Mouse (Mus musculus): ENCODE data around the gene B230217C12Rik.

Gene B230217C12Rik

DNA sequence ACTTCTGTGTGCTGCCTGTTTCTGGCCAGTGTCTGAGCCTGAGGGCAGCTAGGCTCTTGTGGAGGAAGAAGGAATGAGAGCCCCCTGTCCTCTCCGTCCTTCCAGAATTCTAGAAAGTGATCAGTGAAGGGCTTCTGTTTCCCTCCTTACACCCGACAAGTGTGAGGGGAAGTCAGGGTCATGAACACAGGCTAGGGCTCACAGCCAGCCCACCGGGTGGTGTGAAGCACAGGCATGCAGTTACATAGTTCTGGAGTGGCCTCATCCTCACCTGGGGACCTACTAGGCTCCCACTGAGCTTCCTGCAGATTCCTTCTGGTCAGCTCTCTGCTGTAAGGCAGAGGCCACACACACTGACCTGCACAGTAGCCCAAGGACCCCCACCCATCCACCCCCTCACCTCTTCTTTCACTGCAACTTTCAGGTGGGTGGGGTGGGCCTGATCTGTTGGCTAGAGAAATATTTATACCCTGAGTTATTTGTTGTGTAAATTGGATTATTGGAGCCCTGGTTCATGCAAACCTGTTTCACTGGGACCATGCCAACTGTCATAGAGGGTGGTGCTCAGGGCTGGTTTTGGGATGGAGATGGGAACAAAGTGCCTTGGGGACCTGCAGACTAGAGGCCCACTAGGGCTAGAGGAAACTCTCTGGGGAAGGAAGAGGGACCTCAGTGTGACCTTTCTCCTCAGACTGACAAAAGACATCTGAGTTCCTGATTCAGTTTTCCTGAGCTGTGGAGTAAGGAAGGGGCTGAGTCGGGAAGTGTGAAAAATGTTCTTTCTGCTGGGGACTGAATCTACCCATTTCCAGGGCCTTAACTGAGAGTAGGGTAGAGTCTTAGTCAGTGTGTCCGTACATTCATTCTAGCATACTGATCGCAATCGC lies 31.1 kb upstream of the B230217C12Rik start:
- DNase-seq = no peak

GRCm38 (mm10) chr11:97810356-97810755 lies 30.2 kb upstream of the B230217C12Rik start:
- DNase-seq = peak; percentile 62 to 82

DNA sequence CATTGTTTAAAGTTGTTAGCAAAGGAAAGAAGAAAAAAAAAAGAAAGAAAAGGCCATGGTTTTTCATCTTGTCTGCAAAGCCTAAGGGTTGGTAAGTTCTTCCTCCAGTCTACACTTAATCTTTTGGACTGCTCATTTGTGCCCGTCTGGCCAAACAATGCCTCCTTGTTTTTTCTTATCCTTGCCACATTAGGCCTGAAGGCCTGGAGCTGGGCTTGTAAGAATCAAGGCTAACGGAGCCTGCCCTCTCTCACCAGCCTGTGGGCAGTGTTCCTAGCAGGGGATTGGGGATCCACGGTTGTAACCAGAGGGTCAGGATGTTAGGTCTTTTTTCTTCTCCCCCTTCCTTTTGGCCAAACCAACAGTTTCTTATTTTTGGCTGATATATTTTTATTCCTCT lies 29.6 kb upstream of the B230217C12Rik start:
- DNase-seq = no peak

- DNase-seq = no peak
Measured at GRCm38 (mm10) chr11:97811569-97812362, 28.8 kb upstream of the B230217C12Rik start.

- DNase-seq = no peak
Measured at GRCm38 (mm10) chr11:97812491-97812921, 28.1 kb upstream of the B230217C12Rik start.

DNA sequence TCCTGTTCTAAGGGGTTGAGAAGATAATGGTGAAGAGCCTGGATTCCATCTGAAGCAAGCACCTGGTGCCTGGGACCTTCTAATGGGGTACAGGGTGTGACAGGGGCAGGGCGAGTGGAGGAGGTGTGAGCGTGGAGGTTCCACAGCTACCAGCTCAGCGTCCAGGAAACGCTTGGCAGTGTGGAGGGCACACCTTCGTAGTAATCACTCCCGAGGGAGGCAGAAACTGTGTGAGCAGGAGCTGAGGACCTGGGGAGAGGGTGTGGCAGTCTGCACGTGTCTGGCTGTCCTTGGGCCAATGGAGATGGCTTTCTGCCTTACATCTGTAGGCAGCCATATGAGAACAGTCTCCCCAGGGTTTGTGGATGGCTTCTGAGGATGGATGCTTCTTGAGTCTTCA lies 27.5 kb upstream of the B230217C12Rik start:
- DNase-seq = peak in 1 of 2 experiments; percentile 32

DNA sequence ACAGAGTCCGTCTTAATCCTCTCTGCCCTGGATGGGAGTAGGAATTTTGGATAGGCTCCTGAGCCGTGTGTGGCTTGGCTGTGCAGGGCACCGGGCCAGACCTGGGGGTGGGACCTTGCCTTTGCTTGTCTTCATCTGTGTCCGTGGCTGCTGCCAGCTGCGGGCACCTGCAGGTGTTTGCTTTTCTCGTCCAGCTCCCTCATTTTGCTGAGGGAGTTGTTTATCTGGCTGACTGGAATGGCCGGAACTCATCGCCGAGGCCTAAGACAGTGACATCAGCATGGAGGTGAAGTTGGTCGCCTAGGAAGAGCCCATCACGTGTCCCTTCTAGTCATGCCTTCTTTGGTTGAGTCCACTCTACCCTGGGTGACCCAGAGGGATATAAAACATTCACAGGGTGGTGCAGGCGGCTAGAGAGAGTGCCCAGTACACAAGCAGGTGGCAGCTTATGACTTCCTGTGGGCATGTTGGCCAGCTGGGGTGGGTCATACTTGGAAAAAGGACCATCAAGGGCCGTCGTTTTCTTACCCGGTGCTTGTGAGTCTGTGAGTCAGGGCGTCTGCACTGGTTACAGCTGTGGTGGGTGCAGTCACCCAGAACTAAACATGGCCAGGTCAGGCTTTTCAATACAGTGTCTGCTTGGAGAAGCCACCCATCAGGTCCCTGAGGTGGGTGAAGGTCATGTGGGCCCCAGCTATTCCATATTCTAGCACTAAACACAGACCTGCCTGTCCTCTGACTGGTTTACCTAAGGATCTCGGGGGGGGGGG lies 26.6 kb upstream of the B230217C12Rik start:
- peak in 1 of 2 experiments; percentile 50 for DNase-seq

DNA sequence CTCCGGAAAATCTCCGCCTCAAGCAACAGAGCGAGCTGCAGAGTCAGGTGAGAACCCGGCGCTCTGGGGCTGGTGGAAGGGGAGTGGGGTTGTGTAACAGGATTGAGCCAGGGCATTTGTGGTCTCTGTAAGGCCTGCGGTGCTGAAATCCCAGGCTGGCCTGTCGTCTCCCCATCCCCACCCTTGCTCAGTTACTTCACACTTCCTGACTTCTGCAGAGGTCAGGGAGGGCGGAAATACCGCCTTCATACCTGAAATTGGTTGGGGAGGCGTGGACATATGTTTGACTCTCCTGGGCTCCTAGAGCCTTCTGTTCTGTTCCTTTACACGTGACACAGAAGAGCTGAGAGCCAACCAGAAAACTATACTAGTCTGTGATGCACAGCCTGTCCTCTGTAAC lies 24.8 kb upstream of the B230217C12Rik start:
- DNase-seq = no peak

GRCm38 (mm10) chr11:97816176-97816575 lies 24.4 kb upstream of the B230217C12Rik start:
- no peak for DNase-seq

DNA sequence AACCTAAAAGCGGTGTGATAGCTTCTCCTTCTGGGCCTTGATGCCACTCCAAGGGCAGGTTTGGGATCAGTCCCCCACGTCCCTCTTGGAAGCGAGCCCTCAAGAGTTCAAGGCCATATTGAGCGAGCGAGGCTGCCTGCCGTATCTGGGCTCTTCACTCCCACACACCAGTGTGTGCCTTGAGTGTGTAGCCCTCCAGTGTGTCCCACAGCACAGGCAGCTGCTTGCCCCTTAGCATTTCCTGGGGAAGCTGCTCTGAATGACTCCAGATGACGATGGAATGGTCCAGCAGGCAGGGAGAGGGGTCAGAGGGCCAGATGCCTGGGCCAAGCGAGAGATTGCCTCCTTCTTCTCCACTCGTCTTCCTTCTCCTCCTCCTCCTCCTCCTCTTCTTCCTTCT lies 23.7 kb upstream of the B230217C12Rik start:
- no peak for DNase-seq

DNA sequence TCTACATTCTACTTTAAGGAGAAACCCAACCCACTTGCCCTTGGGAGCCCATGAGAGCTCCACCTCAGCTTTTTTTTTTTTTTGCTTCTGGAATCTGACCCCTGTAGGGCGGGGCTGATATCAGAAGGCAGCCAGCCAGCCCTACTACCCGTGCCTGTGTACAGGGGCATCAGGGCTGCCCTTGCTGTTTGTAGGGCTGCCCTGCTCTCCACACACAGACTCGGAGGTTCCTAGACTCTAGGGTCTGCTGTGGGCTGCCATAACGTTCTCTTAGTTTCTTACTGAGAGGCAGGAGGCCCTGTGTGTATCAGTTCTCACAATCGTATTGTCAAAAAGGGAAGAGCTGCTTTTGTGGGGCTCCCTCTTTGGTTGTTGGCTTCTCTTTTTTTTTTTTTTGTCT lies 23.2 kb upstream of the B230217C12Rik start:
- no peak for DNase-seq

GRCm38 (mm10) chr11:97818003-97818402 lies 22.6 kb upstream of the B230217C12Rik start:
- DNase-seq = no peak

- peak; percentile 57 to 68 for DNase-seq
Measured at GRCm38 (mm10) chr11:97818571-97818970, 22.0 kb upstream of the B230217C12Rik start.

DNA sequence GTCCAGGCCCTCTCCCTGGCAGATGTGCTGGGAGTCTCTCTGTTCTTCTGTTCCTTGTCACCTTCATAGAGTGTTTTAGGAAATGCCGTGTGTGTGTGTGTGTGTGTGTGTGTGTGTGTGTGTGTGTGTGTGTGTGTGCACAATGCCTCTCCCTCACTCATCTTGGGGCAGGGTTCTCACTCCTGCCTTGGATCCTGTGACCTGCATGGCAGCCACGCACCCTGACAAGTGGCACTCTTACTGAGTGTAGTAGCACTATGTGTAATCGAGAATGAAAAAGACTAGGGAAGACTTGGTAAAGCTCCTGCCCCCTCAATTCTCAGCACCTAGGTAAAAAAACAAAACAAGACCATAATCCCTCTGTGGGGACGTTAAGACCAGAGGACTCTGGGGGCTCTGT lies 21.5 kb upstream of the B230217C12Rik start:
- no peak for DNase-seq

DNA sequence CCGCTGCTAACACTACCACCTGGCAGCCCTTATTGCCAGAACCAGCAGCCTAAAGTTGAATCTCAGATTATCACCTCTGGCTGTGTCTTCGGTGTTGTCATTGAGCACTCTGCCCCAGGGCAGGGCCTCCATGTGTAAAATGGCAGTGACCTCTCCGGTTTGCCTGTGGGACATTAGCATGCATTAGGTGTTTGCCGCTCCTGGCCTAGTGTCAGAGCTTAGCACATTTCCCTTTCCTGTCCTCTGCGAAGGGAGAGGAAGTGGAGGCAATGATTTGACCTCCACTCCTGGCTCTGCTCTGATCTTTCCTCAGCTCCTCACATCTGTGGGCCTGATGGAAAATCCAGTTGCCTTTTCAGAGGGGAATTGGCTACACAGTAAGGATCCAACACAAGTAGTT lies 20.7 kb upstream of the B230217C12Rik start:
- no peak for DNase-seq

DNA sequence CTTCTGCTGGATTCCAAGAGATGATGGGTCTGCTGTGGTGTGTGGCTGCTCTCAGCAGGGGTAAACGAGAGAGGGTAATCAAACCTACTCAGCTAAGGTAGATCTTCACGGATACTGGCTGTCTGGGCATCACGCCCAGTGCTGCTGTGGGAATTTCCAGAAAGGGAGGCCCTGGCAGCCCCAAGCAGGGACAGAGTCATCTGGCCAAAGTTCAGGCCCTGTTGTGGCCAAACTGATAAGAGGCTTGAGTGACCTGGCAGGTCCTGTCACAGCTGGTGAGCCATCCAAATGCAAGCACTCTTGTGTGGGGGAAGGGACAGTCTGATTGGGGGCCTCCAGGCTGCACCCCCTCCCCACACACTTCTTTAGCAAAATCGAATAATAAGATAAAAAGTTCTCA lies 19.7 kb upstream of the B230217C12Rik start:
- no peak for DNase-seq

- DNase-seq = no peak
Measured at GRCm38 (mm10) chr11:97821401-97822064, 19.0 kb upstream of the B230217C12Rik start.

GRCm38 (mm10) chr11:97822840-97823603 lies 17.6 kb upstream of the B230217C12Rik start:
- no peak for DNase-seq

GRCm38 (mm10) chr11:97824168-97824567 lies 16.4 kb upstream of the B230217C12Rik start:
- DNase-seq = peak in 1 of 2 experiments; percentile 9

DNA sequence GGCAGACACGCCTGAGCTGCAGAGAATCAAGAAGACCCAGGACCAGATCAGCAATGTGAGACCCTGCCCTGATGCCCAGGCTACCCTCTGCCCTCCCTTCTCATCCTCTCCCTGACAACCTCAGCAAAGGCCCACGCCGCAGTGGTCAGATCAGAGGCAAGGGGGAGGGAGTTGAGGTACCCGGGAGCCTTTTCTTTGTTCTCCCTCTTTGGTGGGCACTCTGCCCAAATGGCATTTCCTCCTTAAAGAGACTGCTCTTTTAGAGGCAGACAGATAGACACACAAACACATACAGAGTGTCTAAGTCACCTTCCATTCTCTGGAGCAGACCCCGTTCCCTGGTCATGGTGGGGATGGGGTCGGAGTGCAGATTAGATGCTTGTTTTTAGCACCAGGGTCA lies 15.7 kb upstream of the B230217C12Rik start:
- DNase-seq = peak; percentile 57 to 58

DNA sequence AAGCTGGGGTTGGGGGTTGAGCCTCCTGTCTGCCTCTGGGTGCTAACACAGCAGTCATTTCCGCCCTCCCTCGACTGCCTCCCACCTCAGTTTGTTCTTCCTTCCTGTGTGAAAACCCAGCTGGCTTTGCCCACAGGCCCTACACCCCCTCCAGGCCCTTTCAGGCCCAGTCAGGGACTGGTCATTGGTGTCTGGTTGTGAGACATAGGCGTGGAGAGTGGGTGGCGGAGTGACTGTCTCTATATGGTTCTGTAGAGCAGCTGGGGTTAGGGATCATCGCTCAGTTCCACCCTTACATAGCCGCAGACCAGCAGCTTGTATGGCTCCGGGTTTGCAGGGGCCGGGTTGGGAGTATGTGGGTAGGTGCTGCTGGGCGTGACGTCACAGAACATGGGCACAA lies 15.3 kb upstream of the B230217C12Rik start:
- DNase-seq = peak; percentile 67 to 70

GRCm38 (mm10) chr11:97825971-97826370 lies 14.6 kb upstream of the B230217C12Rik start:
- DNase-seq = peak in 1 of 2 experiments; percentile 14
